Mouse (Mus musculus) heart, adult 2 months (tissue): ENCODE results near the gene Fam71f1. TPM values are rescaled to one million over a fixed set of nuclear protein-coding genes. Genes with fewer than 3 reads are reported as not detected.
"Not testable (repeated sequence)": the region's sequence is repeated elsewhere in the genome, so short reads cannot be mapped to it uniquely, and the experiment has no call there.

Experiments used
- DNase-seq, 2 experiments: peaks; one replicate each; pipeline ENCODE4 v3.0.0; 2021
- H3K27ac ChIP-seq: fragments of 200-600 bp; 2 replicates; pipeline ENCODE4 v1.8.1; 2022
- H3K27me3 ChIP-seq: fragments of 200-500 bp; 2 replicates; pipeline ENCODE4 v1.6.1; 2012; ENCODE audit warnings: mild to moderate bottlenecking, low read length, inconsistent platforms, mixed read lengths; ENCODE audit not compliant: control insufficient read depth, insufficient read depth
- H3K36me3 ChIP-seq: fragments of 200-500 bp; 2 replicates; pipeline ENCODE4 v1.6.1; 2012; ENCODE audit warnings: low read length, inconsistent platforms; ENCODE audit not compliant: control insufficient read depth, insufficient read depth
- H3K4me1 ChIP-seq: fragments of 200-500 bp; 2 replicates; pipeline ENCODE4 v1.6.1; 2011; ENCODE audit warnings: low read length; ENCODE audit not compliant: control insufficient read depth, insufficient read depth
- H3K4me3 ChIP-seq: fragments of 200-600 bp; 2 replicates; pipeline ENCODE4 v1.8.1; 2022
- H3K79me2 ChIP-seq: fragments of 200-500 bp; replicated peaks from 2 replicates; pipeline ENCODE4 v1.6.1; 2012; ENCODE audit warnings: mild to moderate bottlenecking, inconsistent platforms, low read length, moderate library complexity, mixed read lengths; ENCODE audit not compliant: control insufficient read depth, insufficient read depth
- H3K9ac ChIP-seq: fragments of 200-500 bp; 2 replicates; pipeline ENCODE4 v1.6.1; 2012; ENCODE audit warnings: low read depth, mild to moderate bottlenecking, control low read depth, inconsistent platforms, low read length, mixed read lengths
- CTCF ChIP-seq: fragments of 200-600 bp; IDR thresholded peaks from 2 replicates; pipeline ENCODE4 v1.8.1; 2022; ENCODE audit warnings: antibody characterized with exemption, mild to moderate bottlenecking, moderate library complexity
- EP300 ChIP-seq: fragments of 200-500 bp; IDR thresholded peaks from 2 replicates; pipeline ENCODE4 v1.6.1; 2011; ENCODE audit warnings: low read depth, low read length, control low read depth; ENCODE audit not compliant: insufficient read depth
- POLR2A ChIP-seq: fragments of 200-500 bp; IDR thresholded peaks from 2 replicates; pipeline ENCODE4 v1.6.1; 2011; ENCODE audit warnings: mild to moderate bottlenecking, low read depth, low read length, control low read depth; ENCODE audit not compliant: insufficient read depth
- WGBS: fragments of 180-500 bp; shearing (Covaris S2); methylation state at CpG from one replicate; pipeline ENCODE4 v1.1.7; 2018; 5-methylcytosine and 5-hydroxymethylcytosine counted together
- intact Hi-C: fragments of 180-260 bp; cut with DNase I; formaldehyde crosslinking; loops from one replicate; pipeline ENCODE4 v1.15.1; 2025
- polyA plus RNA-seq: library from polyadenylated mRNA; depleted of rRNA; stranded (reverse); fragments of >200 nt; gene quantifications from 2 replicates; pipeline ENCODE4 v1.2.3, GENCODE M21; 2012
- total RNA-seq, 2 experiments: library from RNA; stranded (reverse); gene quantifications; 2 replicates each; pipeline ENCODE4 v1.2.3; 2021

Gene Fam71f1
- total and polyA plus RNA-seq, 3 experiments: 0.12 TPM; not detected in 2

GRCm38 (mm10) chr6:29329514-29329913 lies 10.6 kb downstream of the Fam71f1 start:
- intact Hi-C loops: no loop called here
- WGBS: 52% methylated on average over 4 of the region's 4 CpGs

DNA sequence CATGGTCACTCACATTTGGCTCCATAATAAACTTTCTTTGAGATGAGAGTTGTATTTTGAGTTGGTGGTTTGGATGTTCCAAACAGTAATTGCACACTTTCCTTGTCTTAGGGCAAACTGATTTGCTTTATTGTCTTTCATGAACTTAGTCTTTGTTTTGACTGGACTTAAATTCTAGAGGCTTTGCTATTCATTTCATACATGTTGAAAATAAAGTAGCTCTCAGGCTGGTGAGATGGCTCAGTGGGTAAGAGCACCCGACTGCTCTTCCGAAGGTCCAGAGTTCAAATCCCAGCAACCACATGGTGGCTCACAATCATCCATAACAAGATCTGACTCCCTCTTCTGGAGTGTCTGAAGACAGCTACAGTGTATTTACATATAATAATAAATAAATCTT lies 27.6 kb downstream of the Fam71f1 start:
- intact Hi-C loops: loop anchor here (5.0 kb wide), 3 partner anchors 74 to 184 kb away; partner anchors contain the start of genes Atp6v1fnb and Hilpda
- WGBS: 97% methylated on average over 2 of the region's 2 CpGs
- DNase-seq, H3K36me3 ChIP-seq, H3K27ac ChIP-seq, H3K9ac ChIP-seq, H3K4me1 ChIP-seq, H3K4me3 ChIP-seq, H3K79me2 ChIP-seq, H3K27me3 ChIP-seq: not testable (repeated sequence)

More at GRCm38 (mm10) chr6:29329514-29329913, 10.6 kb downstream of the Fam71f1 start:
- no peak overlapping the region for H3K27ac ChIP-seq
- no peaks in the 10 kb centered on the region for H3K79me2 ChIP-seq
- H3K4me3 ChIP-seq: no peak overlapping the region
- no peak for DNase-seq
- no peaks in the 10 kb centered on the region for H3K4me1 ChIP-seq
- no peaks in the 10 kb centered on the region for H3K27me3 ChIP-seq
- H3K9ac ChIP-seq: no peak overlapping the region
- no peaks in the 10 kb centered on the region for H3K36me3 ChIP-seq
- TF ChIP-seq CTCF (no peak), POLR2A (no peak), EP300 (no peak)

GRCm38 (mm10) chr6:29347189-29347588 lies 28.2 kb downstream of the Fam71f1 start:
- intact Hi-C loops: loop anchor here (5.0 kb wide), 3 partner anchors 75 to 185 kb away; partner anchors contain the start of genes Atp6v1fnb and Hilpda
- no peak for DNase-seq
- peak overlapping the region; percentile 71 for H3K9ac ChIP-seq
- H3K79me2 ChIP-seq: no peaks in the 10 kb centered on the region
- peak overlapping the region; percentile 91 for H3K4me3 ChIP-seq
- TF ChIP-seq POLR2A (no peak), EP300 (no peak), CTCF (no peak)
- peaks cover 11% of the 10 kb centered on the region for H3K36me3 ChIP-seq
- no peaks in the 10 kb centered on the region for H3K27me3 ChIP-seq
- WGBS: 34% methylated on average over 7 of the region's 7 CpGs
- peak overlapping the region; percentile 93 for H3K27ac ChIP-seq
- H3K4me1 ChIP-seq: peaks cover 7% of the 10 kb centered on the region

DNA sequence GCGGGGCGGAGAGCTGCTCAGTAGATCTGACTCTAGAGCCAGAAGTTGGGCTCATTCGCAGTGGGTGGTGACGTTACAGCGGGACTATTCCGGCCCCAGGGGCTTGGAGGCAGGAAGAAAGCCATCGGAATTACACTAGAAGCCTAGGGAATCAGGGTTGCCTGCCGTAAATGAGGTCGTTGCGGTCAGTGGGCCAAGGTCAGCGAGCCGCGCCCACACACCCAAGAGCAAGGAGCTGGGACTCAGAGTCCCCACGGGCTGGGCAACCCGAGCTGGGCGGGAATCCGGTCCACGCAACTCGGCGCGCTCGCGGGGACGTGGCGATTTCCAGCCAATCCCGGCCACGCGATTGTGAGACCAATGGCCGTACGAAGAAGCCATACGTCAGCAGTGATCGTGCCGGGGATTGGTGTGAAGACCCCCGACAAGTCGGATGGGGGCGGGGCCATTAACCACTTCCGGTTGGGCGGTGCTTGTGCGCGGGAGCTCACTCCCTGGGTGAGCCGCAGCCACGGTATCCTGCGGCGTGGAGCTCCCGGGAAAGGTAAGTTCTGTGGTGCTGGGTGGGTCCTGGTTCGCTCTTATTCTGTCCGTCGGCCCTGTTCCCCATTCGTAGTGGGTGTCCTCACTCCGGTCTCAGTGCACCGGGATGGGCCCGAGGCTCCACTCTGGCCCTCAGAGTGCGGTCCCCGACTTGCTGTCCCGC lies 28.9 kb downstream of the Fam71f1 start, which contains the start of gene Calu:
Gene Calu (plus strand): TSS at position 405 of the 706 bp plus-strand sequence.
- H3K4me1 ChIP-seq: peaks cover 10% of the 10 kb centered on the region
- H3K79me2 ChIP-seq: no peaks in the 10 kb centered on the region
- intact Hi-C loops: loop anchor here (5.0 kb wide), 3 partner anchors 76 to 186 kb away; partner anchors contain the start of genes Atp6v1fnb and Hilpda
- under 1% methylated on average over 54 of the region's 55 CpGs for WGBS
- H3K36me3 ChIP-seq: peaks cover 17% of the 10 kb centered on the region
- peak within 1 kb of the TSS; percentile 93 for H3K27ac ChIP-seq
- no peaks in the 10 kb centered on the region for H3K27me3 ChIP-seq
- peak; percentile 98 for TF ChIP-seq POLR2A
- TF ChIP-seq EP300: no peak
- DNase-seq: peak; percentile 99
- peak within 1 kb of the TSS; percentile 91 for H3K4me3 ChIP-seq
- H3K9ac ChIP-seq: peak within 1 kb of the TSS; percentile 84

GRCm38 (mm10) chr6:29348371-29348724 lies 29.4 kb downstream of the Fam71f1 start:
- TF ChIP-seq CTCF: no peak
- TF ChIP-seq POLR2A: no peak
- TF ChIP-seq EP300: no peak
- peaks cover 13% of the 10 kb centered on the region for H3K4me1 ChIP-seq
- peak overlapping the region; percentile 91 for H3K4me3 ChIP-seq
- H3K36me3 ChIP-seq: peaks cover 20% of the 10 kb centered on the region
- WGBS: under 1% methylated on average over 15 of the region's 15 CpGs
- H3K9ac ChIP-seq: peak overlapping the region; percentile 84
- no peaks in the 10 kb centered on the region for H3K79me2 ChIP-seq
- H3K27ac ChIP-seq: peak overlapping the region; percentile 93
- DNase-seq: no peak
- H3K27me3 ChIP-seq: no peaks in the 10 kb centered on the region
- intact Hi-C loops: loop anchor here (5.0 kb wide), 3 partner anchors 76 to 186 kb away; partner anchors contain the start of genes Atp6v1fnb and Hilpda

DNA sequence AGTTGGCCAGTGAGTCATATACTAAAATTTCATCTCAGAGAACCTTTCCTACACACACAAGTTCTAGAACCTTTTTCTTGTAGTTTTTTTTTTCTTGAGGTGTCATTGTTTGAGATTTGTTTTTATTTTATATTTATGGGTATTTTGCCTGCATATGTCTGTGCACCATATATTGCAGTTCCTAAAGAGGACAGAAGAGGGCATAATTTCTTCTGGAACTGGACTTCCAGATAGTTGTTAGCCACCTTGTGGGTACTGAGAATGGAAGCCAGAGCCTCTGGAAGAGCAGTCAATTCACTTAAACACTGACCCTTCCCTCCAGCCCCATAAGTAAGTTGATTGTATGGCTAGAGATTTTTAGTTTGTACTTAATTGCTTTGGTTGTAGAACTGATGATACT lies 32.7 kb downstream of the Fam71f1 start:
- peaks cover 15% of the 10 kb centered on the region for H3K4me1 ChIP-seq
- TF ChIP-seq EP300 (no peak), POLR2A (no peak), CTCF (peak; percentile 61)

More for the DNA sequence above, 32.7 kb downstream of the Fam71f1 start:
- Histone ChIP-seq H3K9ac (no peak overlapping the region), H3K79me2 (peaks cover 2% of the 10 kb centered on the region; the same call in 1 of the 2 replicates), H3K36me3 (peaks cover 27% of the 10 kb centered on the region), H3K27ac (no peak overlapping the region), H3K4me3 (no peak overlapping the region), H3K27me3 (no peaks in the 10 kb centered on the region)
- DNase-seq: no peak
- intact Hi-C loops: no loop called here
